Mouse (Mus musculus) G1E-ER4 (cell line): ENCODE measurements around the gene Otub1. TPM values are rescaled to one million over a fixed set of nuclear protein-coding genes. Genes with fewer than 3 reads are reported as not detected.

Source experiments
- GATA1 ChIP-seq: IDR thresholded peaks from one replicate; pipeline ENCODE4 v1.8.0; 2012; ENCODE audit warnings: low read length, inconsistent platforms
- polyA plus RNA-seq: library from polyadenylated mRNA; stranded (reverse); fragments of >175 nt; gene quantifications from 2 replicates; pipeline ENCODE4 v1.2.3, GENCODE M21; 2012

Gene Otub1
- polyA plus RNA-seq, 1 experiment: 162 TPM

- no peak for TF ChIP-seq GATA1
Measured at GRCm38 (mm10) chr19:7187157-7187556, 19.0 kb downstream of the Otub1 start.

- TF ChIP-seq GATA1: no peak
Measured at GRCm38 (mm10) chr19:7185715-7186291, 20.3 kb downstream of the Otub1 start.

- no peak for TF ChIP-seq GATA1
Measured at GRCm38 (mm10) chr19:7185059-7185458, 21.1 kb downstream of the Otub1 start.

- TF ChIP-seq GATA1: no peak
Measured at GRCm38 (mm10) chr19:7183419-7183818, 22.7 kb downstream of the Otub1 start.

GRCm38 (mm10) chr19:7182273-7182949 lies 23.7 kb downstream of the Otub1 start:
- no peak for TF ChIP-seq GATA1

GRCm38 (mm10) chr19:7181496-7181895 lies 24.6 kb downstream of the Otub1 start:
- no peak for TF ChIP-seq GATA1

GRCm38 (mm10) chr19:7180756-7181405 lies 25.2 kb downstream of the Otub1 start:
- no peak for TF ChIP-seq GATA1

GRCm38 (mm10) chr19:7178841-7179452 lies 27.2 kb downstream of the Otub1 start:
- TF ChIP-seq GATA1: no peak

- no peak for TF ChIP-seq GATA1
Measured at GRCm38 (mm10) chr19:7177804-7178511, 28.2 kb downstream of the Otub1 start.

GRCm38 (mm10) chr19:7176041-7176696 lies 29.9 kb downstream of the Otub1 start:
- TF ChIP-seq GATA1: no peak

GRCm38 (mm10) chr19:7172051-7172866 lies 33.9 kb downstream of the Otub1 start:
- no peak for TF ChIP-seq GATA1

- no peak for TF ChIP-seq GATA1
Measured at GRCm38 (mm10) chr19:7171447-7171846, 34.7 kb downstream of the Otub1 start.

- TF ChIP-seq GATA1: no peak
Measured at GRCm38 (mm10) chr19:7170916-7171315, 35.2 kb downstream of the Otub1 start.

- no peak for TF ChIP-seq GATA1
Measured at GRCm38 (mm10) chr19:7168423-7168822, 37.7 kb downstream of the Otub1 start.

- no peak for TF ChIP-seq GATA1
Measured at GRCm38 (mm10) chr19:7166767-7167166, 39.3 kb downstream of the Otub1 start.
